Mouse (Mus musculus): ENCODE results near the gene Vmn2r101. TPM values are rescaled to one million over a fixed set of nuclear protein-coding genes. Genes with fewer than 3 reads are reported as not detected.

Vmn2r101 gene
- not detected in 2 replicates for polyA plus RNA-seq (2012; ENCODE audit: insufficient read depth, low replicate concordance)

- Histone ChIP-seq H3K4me1 (no peaks in the 10 kb centered on the region), H3K36me3 (replicated peaks; ENCODE audit: low read length) (no peaks in the 10 kb centered on the region), H3K4me3 (replicated peaks) (no peak within 1 kb of the TSS), H3K27me3 (replicated peaks) (no peaks in the 10 kb centered on the region), H3K9me3 (no peaks in the 10 kb centered on the region)
- TF ChIP-seq FLI1 (IDR thresholded peaks at IDR 0.05; ENCODE audit: low read length) (no peak), GATA1 (IDR thresholded peaks at IDR 0.05; ENCODE audit: borderline replicate concordance, low read length) (no peak)
Observed at GRCm38 (mm10) chr17:19576927-19577326, at the start of gene Vmn2r101. TSS of gene Vmn2r101 (plus strand) at chr17:19577227.

- peaks cover 27% of the 10 kb centered on the region for H3K9me3 ChIP-seq
- H3K27me3 ChIP-seq (replicated peaks) = no peaks in the 10 kb centered on the region
- TF ChIP-seq GATA1 (IDR thresholded peaks at IDR 0.05; ENCODE audit: borderline replicate concordance, low read length) = no peak
- TF ChIP-seq FLI1 (IDR thresholded peaks at IDR 0.05; ENCODE audit: low read length) = no peak
- H3K4me1 ChIP-seq = no peaks in the 10 kb centered on the region
- no peak overlapping the region for H3K4me3 ChIP-seq (replicated peaks)
- no peaks in the 10 kb centered on the region for H3K36me3 ChIP-seq (replicated peaks; ENCODE audit: low read length)
Observed at GRCm38 (mm10) chr17:19629328-19629727, 52.3 kb downstream of the Vmn2r101 start.

- Histone ChIP-seq H3K4me3 (replicated peaks) (no peak overlapping the region), H3K27me3 (replicated peaks) (no peaks in the 10 kb centered on the region), H3K9me3 (no peaks in the 10 kb centered on the region), H3K36me3 (replicated peaks; ENCODE audit: low read length) (no peaks in the 10 kb centered on the region), H3K4me1 (no peaks in the 10 kb centered on the region)
- TF ChIP-seq FLI1 (IDR thresholded peaks at IDR 0.05; ENCODE audit: low read length) = no peak
- no peak for TF ChIP-seq GATA1 (IDR thresholded peaks at IDR 0.05; ENCODE audit: borderline replicate concordance, low read length)
Observed at GRCm38 (mm10) chr17:19658447-19658846, 81.4 kb downstream of the Vmn2r101 start.

GRCm38 (mm10) chr17:19660028-19660427 lies 83.0 kb downstream of the Vmn2r101 start, which contains the start of gene Vmn2r102:
TSS of gene Vmn2r102 (plus strand) at chr17:19660328.
- no peaks in the 10 kb centered on the region for H3K4me1 ChIP-seq
- H3K36me3 ChIP-seq (replicated peaks; ENCODE audit: low read length) = no peaks in the 10 kb centered on the region
- no peaks in the 10 kb centered on the region for H3K9me3 ChIP-seq
- no peaks in the 10 kb centered on the region for H3K27me3 ChIP-seq (replicated peaks)
- TF ChIP-seq FLI1 (IDR thresholded peaks at IDR 0.05; ENCODE audit: low read length) = no peak
- no peak for TF ChIP-seq GATA1 (IDR thresholded peaks at IDR 0.05; ENCODE audit: borderline replicate concordance, low read length)
- no peak within 1 kb of the TSS for H3K4me3 ChIP-seq (replicated peaks)

Other genes starting within 250 kb of the Vmn2r101 start
- not detected in 2 replicates for gene Vmn2r99, start 215.3 kb upstream of the Vmn2r101 start, polyA plus RNA-seq (2012; ENCODE audit: insufficient read depth, low replicate concordance)
- not detected in 2 replicates for gene Vmn2r100, start 72.5 kb upstream of the Vmn2r101 start, polyA plus RNA-seq (2012; ENCODE audit: insufficient read depth, low replicate concordance)
- gene Vmn2r102, start 83.1 kb downstream of the Vmn2r101 start, polyA plus RNA-seq (2012; ENCODE audit: insufficient read depth, low replicate concordance) = 0.02 TPM in 1 of 2 replicates, not detected in the other
- not detected in 2 replicates for gene Vmn2r103, start 196.1 kb downstream of the Vmn2r101 start, polyA plus RNA-seq (2012; ENCODE audit: insufficient read depth, low replicate concordance)

All from megakaryocyte, embryonic 14.5 days (primary cell).